Mouse (Mus musculus): ENCODE results near the gene Emsy.

- TF ChIP-seq EP300 (IDR thresholded peaks at IDR 0.05; ENCODE audit: low read depth) (no peak), CTCF (IDR thresholded peaks at IDR 0.05; ENCODE audit: low read depth) (no peak)
These were observed 114.3 kb downstream of the Emsy start for GRCm38 (mm10) chr7:98542267-98542666.
